Mouse (Mus musculus) kidney, postnatal 14 days (tissue): ENCODE results near the gene Fancc.

ENCODE experiments used
- DNase-seq: peaks from one replicate; pipeline ENCODE4 v3.0.0; 2022; ENCODE audit warnings: mixed read lengths

The Fancc gene

GRCm38 (mm10) chr13:63286483-63287102, 210.5 kb downstream of the Fancc start:
- no peak for DNase-seq

GRCm38 (mm10) chr13:63284748-63285147, 212.3 kb downstream of the Fancc start:
- DNase-seq: no peak

GRCm38 (mm10) chr13:63283236-63283635, 213.8 kb downstream of the Fancc start:
- DNase-seq: no peak

- DNase-seq: no peak
Observed at GRCm38 (mm10) chr13:63281206-63281605, 215.9 kb downstream of the Fancc start.

- no peak for DNase-seq
Observed at GRCm38 (mm10) chr13:63280344-63280743, 216.7 kb downstream of the Fancc start.

GRCm38 (mm10) chr13:63279807-63280206, 217.3 kb downstream of the Fancc start:
- DNase-seq: no peak

GRCm38 (mm10) chr13:63278796-63279475, 218.1 kb downstream of the Fancc start:
- DNase-seq: peak; percentile 74

GRCm38 (mm10) chr13:63278141-63278631, 218.9 kb downstream of the Fancc start:
- peak; percentile 62 for DNase-seq

GRCm38 (mm10) chr13:63277316-63277715, 219.8 kb downstream of the Fancc start:
- DNase-seq: no peak

- DNase-seq: no peak
Observed at GRCm38 (mm10) chr13:63276389-63276788, 220.7 kb downstream of the Fancc start.

GRCm38 (mm10) chr13:63274488-63275166, 222.5 kb downstream of the Fancc start:
- DNase-seq: no peak

GRCm38 (mm10) chr13:63273859-63274258, 223.2 kb downstream of the Fancc start:
- peak; percentile 45 for DNase-seq

- peak; percentile 86 for DNase-seq
Observed at GRCm38 (mm10) chr13:63272602-63273229, 224.4 kb downstream of the Fancc start.

GRCm38 (mm10) chr13:63272017-63272601, 225.0 kb downstream of the Fancc start:
- no peak for DNase-seq

- DNase-seq: peak; percentile 54
Observed at GRCm38 (mm10) chr13:63270191-63270590, 226.9 kb downstream of the Fancc start.

- DNase-seq: no peak
Observed at GRCm38 (mm10) chr13:63268776-63269175, 228.3 kb downstream of the Fancc start.

GRCm38 (mm10) chr13:63268371-63268770, 228.7 kb downstream of the Fancc start:
- peak; percentile 64 for DNase-seq

GRCm38 (mm10) chr13:63262168-63262957, 234.7 kb downstream of the Fancc start:
- no peak for DNase-seq

- DNase-seq: no peak
Observed at GRCm38 (mm10) chr13:63261676-63262075, 235.4 kb downstream of the Fancc start.

GRCm38 (mm10) chr13:63260753-63261631, 236.1 kb downstream of the Fancc start:
- DNase-seq: peak; percentile 61

- DNase-seq: no peak
Observed at GRCm38 (mm10) chr13:63260133-63260532, 236.9 kb downstream of the Fancc start.
